Mouse (Mus musculus) lung, embryonic 16.5 days (tissue): Measurements from ENCODE around the gene Cnot3. TPM values are rescaled to one million over a fixed set of nuclear protein-coding genes. Genes with fewer than 3 reads are reported as not detected.

Experiments
- ATAC-seq: fragments of 200-750 bp; cut with Nextera tagmentation; 2 replicates; pipeline ENCODE4 v1.8.0; 2017; ENCODE audit warnings: low read depth, mild to moderate bottlenecking, moderate library complexity
- H3K27ac ChIP-seq: fragments of 300-500 bp; sonication (generic); 2 replicates; pipeline ENCODE4 v1.5.1; 2014; ENCODE audit warnings: mild to moderate bottlenecking, control low read depth, low read length
- H3K27me3 ChIP-seq: fragments of 300-500 bp; sonication (generic); 2 replicates; pipeline ENCODE4 v1.6.1; 2014; ENCODE audit warnings: low read depth, low read length, mixed read lengths; ENCODE audit not compliant: control insufficient read depth, insufficient read depth
- H3K36me3 ChIP-seq: fragments of 300-500 bp; sonication (generic); 2 replicates; pipeline ENCODE4 v1.6.1; 2014; ENCODE audit warnings: low read length; ENCODE audit not compliant: control insufficient read depth, insufficient read depth
- H3K4me1 ChIP-seq: fragments of 300-500 bp; sonication (generic); replicated peaks from 2 replicates; pipeline ENCODE4 v1.6.1; 2014; ENCODE audit warnings: low read length, mixed read lengths; ENCODE audit not compliant: control insufficient read depth, insufficient read depth
- H3K4me2 ChIP-seq: fragments of 300-500 bp; sonication (generic); 2 replicates; pipeline ENCODE4 v1.6.1; 2014; ENCODE audit warnings: low read depth, low read length, control low read depth
- H3K4me3 ChIP-seq: fragments of 300-500 bp; sonication (generic); 2 replicates; pipeline ENCODE4 v1.5.1; 2014; ENCODE audit warnings: mild to moderate bottlenecking, low read length, control low read depth
- H3K9ac ChIP-seq: fragments of 300-500 bp; sonication (generic); 2 replicates; pipeline ENCODE4 v1.6.1; 2014; ENCODE audit warnings: low read length, control low read depth
- H3K9me3 ChIP-seq: fragments of 300-500 bp; sonication (generic); 2 replicates; pipeline ENCODE4 v1.6.1; 2016; ENCODE audit warnings: low read length; ENCODE audit not compliant: control insufficient read depth
- WGBS: fragments of 180-500 bp; shearing (Covaris S2); extraction: QIAGEN DNeasy Blood & Tissue Kit; methylation state at CpG from one replicate; pipeline ENCODE4 v1.1.7; 2014; 5-methylcytosine and 5-hydroxymethylcytosine counted together
- polyA plus RNA-seq: library from polyadenylated mRNA; unstranded; fragments of >200 nt; fragmentation: Nextera tagmentation; extraction: Ambion mirVana; gene quantifications from 2 replicates; pipeline ENCODE4 v1.2.1, GENCODE M21; 2015

Cnot3 gene
- polyA plus RNA-seq, 1 experiment from 2014 or later = 66.3 TPM

- Histone ChIP-seq H3K27me3 (no peaks in the 10 kb centered on the region), H3K4me2 (no peak overlapping the region), H3K9me3 (no peaks in the 10 kb centered on the region), H3K27ac (no peak overlapping the region), H3K36me3 (no peaks in the 10 kb centered on the region), H3K9ac (no peak overlapping the region), H3K4me3 (no peak overlapping the region), H3K4me1 (peaks cover 5% of the 10 kb centered on the region)
- WGBS = 65% methylated on average over 3 of the region's 3 CpGs
- ATAC-seq = no peak
Measured at GRCm38 (mm10) chr7:3614021-3614420, 31.0 kb upstream of the Cnot3 start.

- no peaks in the 10 kb centered on the region for H3K9me3 ChIP-seq
- H3K27me3 ChIP-seq = no peaks in the 10 kb centered on the region
- H3K4me1 ChIP-seq = peaks cover 5% of the 10 kb centered on the region
- H3K9ac ChIP-seq = no peak within 1 kb of the TSS
- peak within 1 kb of the TSS; percentile 31 for H3K4me2 ChIP-seq
- no peak within 1 kb of the TSS for H3K27ac ChIP-seq
- H3K4me3 ChIP-seq = peak within 1 kb of the TSS; percentile 77
- peaks cover 14% of the 10 kb centered on the region for H3K36me3 ChIP-seq
- WGBS = 78% methylated on average over 4 of the region's 4 CpGs
- ATAC-seq = no peak
Measured at GRCm38 (mm10) chr7:3616057-3616388, 29.0 kb upstream of the Cnot3 start, which contains the start of gene Oscar. Gene Oscar, minus strand, starts transcription at chr7:3616157.

- Histone ChIP-seq H3K4me3 (peak overlapping the region; percentile 77), H3K27me3 (no peaks in the 10 kb centered on the region), H3K9me3 (no peaks in the 10 kb centered on the region), H3K9ac (no peak overlapping the region; the same call in 1 of the 2 replicates), H3K4me1 (peaks cover 5% of the 10 kb centered on the region), H3K27ac (no peak overlapping the region), H3K36me3 (peaks cover 18% of the 10 kb centered on the region), H3K4me2 (peak overlapping the region; percentile 31)
- ATAC-seq = peak; percentile 16
- 40% methylated on average over 6 of the region's 6 CpGs for WGBS
Measured at GRCm38 (mm10) chr7:3616389-3617241, 28.5 kb upstream of the Cnot3 start.

GRCm38 (mm10) chr7:3617242-3617995 is 27.6 kb upstream of the Cnot3 start, which contains the start of gene Ndufa3:
Gene Ndufa3, plus strand, starts transcription at chr7:3617373.
- Histone ChIP-seq H3K4me3 (peak within 1 kb of the TSS; percentile 77), H3K9ac (peak within 1 kb of the TSS; percentile 88), H3K27me3 (no peaks in the 10 kb centered on the region), H3K36me3 (peaks cover 21% of the 10 kb centered on the region), H3K4me1 (peaks cover 5% of the 10 kb centered on the region), H3K4me2 (peak within 1 kb of the TSS; percentile 55), H3K27ac (peak within 1 kb of the TSS; percentile 65), H3K9me3 (no peaks in the 10 kb centered on the region)
- WGBS = under 1% methylated on average over 32 of the region's 32 CpGs
- ATAC-seq = peak; percentile 98

GRCm38 (mm10) chr7:3629030-3629429 is 16.0 kb upstream of the Cnot3 start:
- Histone ChIP-seq H3K9ac (peak overlapping the region; percentile 80), H3K9me3 (no peaks in the 10 kb centered on the region), H3K4me1 (peaks cover 17% of the 10 kb centered on the region), H3K4me3 (peak overlapping the region; percentile 61), H3K4me2 (peak overlapping the region; percentile 92), H3K27ac (no peak overlapping the region), H3K27me3 (no peaks in the 10 kb centered on the region), H3K36me3 (peaks cover 10% of the 10 kb centered on the region)
- ATAC-seq = peak; percentile 29; the same call in 1 of the 2 replicates
- WGBS = 31% methylated on average over 4 of the region's 4 CpGs

GRCm38 (mm10) chr7:3629543-3630477 is 15.3 kb upstream of the Cnot3 start, which contains the start of the genes Tfpt and Prpf31:
Gene Tfpt, minus strand, starts transcription at chr7:3629929.
Gene Prpf31, plus strand, starts transcription at chr7:3629985.
- Histone ChIP-seq H3K9ac (peak within 1 kb of the TSS; percentile 80), H3K9me3 (no peaks in the 10 kb centered on the region), H3K27me3 (no peaks in the 10 kb centered on the region), H3K36me3 (peaks cover 4% of the 10 kb centered on the region; the same call in 1 of the 2 replicates), H3K4me1 (peaks cover 17% of the 10 kb centered on the region), H3K27ac (peak within 1 kb of the TSS; percentile 86), H3K4me2 (peak within 1 kb of the TSS; percentile 92), H3K4me3 (peak within 1 kb of the TSS; percentile 61)
- ATAC-seq = peak; percentile 92
- WGBS = under 1% methylated on average over 47 of the region's 47 CpGs

GRCm38 (mm10) chr7:3630478-3630815 is 14.6 kb upstream of the Cnot3 start:
- H3K4me1 ChIP-seq = peaks cover 17% of the 10 kb centered on the region
- peak overlapping the region; percentile 84 for H3K4me2 ChIP-seq
- no peaks in the 10 kb centered on the region for H3K9me3 ChIP-seq
- H3K9ac ChIP-seq = peak overlapping the region; percentile 77
- H3K27me3 ChIP-seq = no peaks in the 10 kb centered on the region
- H3K27ac ChIP-seq = no peak overlapping the region
- 50% methylated on average over 3 of the region's 3 CpGs for WGBS
- ATAC-seq = no peak; the same call in 1 of the 2 replicates
- H3K36me3 ChIP-seq = peaks cover 2% of the 10 kb centered on the region; the same call in 1 of the 2 replicates
- peak overlapping the region; percentile 61 for H3K4me3 ChIP-seq

- H3K4me2 ChIP-seq = no peak overlapping the region; the same call in 1 of the 2 replicates
- WGBS = 65% methylated on average over 5 of the region's 5 CpGs
- no peak overlapping the region for H3K27ac ChIP-seq
- H3K9me3 ChIP-seq = no peaks in the 10 kb centered on the region
- no peak overlapping the region for H3K4me3 ChIP-seq
- ATAC-seq = no peak
- H3K36me3 ChIP-seq = peaks cover 16% of the 10 kb centered on the region; the same call in 1 of the 2 replicates
- no peaks in the 10 kb centered on the region for H3K27me3 ChIP-seq
- peaks cover 30% of the 10 kb centered on the region for H3K4me1 ChIP-seq
- no peak overlapping the region for H3K9ac ChIP-seq
Measured at GRCm38 (mm10) chr7:3643412-3643811, 1.7 kb upstream of the Cnot3 start.
